Mouse (Mus musculus): ENCODE measurements at regions not wholly inside any gene's neighbourhood (a gene's known extent, or its start where the extent isn't known, plus 50 kb on each side); places are given as distances from the start of the nearest gene placed in this dataset.

DNA sequence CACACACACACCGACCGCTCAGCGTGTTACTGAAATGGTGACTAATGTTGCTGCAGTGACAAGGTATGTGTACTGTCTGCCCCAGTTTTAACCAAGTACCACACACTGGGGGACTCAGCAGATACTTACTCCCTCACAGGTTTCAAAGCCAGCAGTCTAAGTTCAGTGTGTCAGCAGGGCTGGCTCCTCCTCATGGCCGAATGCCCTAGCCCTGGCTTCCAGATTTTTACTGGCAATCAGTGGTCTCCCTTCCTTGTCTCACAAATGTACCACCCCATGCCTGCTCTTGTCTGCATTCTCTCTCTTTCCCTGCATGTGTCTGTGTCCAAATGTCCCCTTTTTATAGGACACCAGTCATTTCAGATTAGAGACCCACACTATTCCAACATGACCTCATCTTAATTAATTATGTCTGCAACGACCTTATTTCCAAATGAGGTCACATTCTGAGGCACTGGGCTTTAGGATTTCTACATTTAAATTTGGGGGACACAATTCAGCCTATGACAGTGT lies 114.7 kb downstream of the Uri1 start:
- DNase-seq (ENCODE audit: low spot score), result no peak

DNA sequence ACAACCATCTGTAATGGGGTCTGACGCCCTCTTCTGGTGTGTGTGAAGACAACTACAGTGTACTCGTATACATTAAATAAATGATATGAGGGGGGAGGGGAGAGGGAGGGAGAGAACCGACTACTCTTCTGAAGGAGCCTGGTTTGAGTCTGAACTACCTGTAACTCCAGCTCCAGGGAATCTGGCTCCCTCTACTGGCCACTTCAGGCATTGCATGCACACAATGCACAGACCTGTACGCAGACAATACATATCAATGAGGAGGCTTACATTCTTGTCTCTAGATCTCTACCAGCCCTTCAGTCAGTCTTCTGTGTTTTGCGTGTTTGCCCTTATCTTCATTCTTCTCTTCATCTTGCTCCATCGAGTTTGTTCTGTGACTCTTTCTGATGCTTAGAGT lies 120.4 kb upstream of the Zfp536 start:
- peak; percentile 74 for DNase-seq (ENCODE audit: low spot score)

DNA sequence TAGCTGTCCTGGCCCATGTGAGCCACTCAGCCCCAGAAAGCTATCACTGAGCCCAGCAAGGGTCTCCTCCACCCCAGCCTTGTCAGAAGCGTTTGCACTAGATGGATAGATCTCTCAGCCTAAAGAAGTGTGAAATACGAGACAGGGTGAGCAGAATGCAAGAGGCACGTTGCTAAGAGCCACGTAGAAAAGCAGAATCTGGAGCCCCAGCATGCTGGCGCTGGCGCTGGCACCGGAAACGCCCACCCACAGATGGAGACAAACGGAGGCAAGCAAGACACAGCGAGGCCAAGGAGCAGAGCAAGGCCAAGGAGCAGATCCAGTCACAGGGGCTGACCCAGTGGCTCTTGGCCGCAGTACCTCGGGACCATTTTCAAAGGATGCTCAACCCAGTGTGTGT lies 100.9 kb upstream of the Zfp536 start:
- DNase-seq (ENCODE audit: low spot score), result no peak

DNA sequence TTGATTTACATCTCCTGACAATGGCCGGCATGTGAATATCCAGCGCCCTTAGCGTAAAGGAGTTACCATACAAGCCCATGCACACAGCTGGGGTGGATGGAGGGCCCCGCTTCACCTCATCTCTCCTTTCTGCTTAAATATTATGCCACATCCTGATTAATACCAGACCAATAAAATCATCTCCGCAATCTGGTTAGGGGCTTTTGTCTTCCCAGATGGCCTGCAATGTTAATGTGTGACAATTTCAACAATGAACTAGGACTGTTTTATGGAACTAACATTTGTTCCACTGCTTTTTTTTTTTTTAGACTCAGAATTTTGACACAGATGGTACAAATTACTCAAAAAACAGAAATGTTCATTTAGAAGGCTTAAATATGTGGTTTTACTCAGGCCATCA lies 97.5 kb upstream of the Zfp536 start:
- DNase-seq (ENCODE audit: low spot score), result no peak

DNA sequence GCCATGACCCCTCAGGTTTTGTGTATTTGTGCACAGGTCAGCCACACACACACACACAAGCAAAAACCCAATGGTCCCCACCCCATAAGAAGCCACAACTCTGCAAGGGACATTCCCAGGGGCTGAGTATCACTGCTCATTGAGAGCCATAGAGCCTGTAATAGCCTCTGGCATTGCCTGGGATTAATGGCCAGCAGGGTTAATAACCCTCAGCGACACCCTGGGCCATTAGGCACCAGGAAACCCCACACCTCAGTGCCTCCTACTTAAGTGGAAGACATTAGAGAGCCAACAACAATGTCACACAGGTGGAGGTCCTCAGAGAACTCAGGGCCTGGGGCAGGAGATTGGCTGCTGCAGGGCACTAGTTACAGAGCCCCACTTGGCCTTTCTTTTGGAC lies 93.0 kb upstream of the Zfp536 start:
- no peak for DNase-seq (ENCODE audit: low spot score)

DNA sequence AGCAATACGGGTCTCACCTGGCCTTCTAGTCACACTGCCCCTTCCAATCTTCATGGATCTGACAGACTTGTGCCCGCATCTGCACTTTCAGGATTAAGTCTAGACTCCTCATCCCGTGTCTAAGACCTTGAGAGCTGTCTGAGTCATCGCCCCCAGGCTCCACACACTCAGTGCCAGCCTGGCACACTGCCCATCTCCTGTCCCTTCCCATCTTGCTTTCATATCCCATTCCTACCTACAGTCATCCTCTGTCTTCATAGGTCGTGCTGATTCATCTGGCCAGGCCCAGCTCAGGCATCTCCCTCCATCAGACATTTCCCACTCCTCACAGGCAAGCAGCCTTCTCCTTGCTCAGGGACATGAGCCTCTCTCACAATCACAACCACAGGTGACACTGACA lies 78.0 kb upstream of the Zfp536 start:
- no peak for DNase-seq (ENCODE audit: low spot score)

DNA sequence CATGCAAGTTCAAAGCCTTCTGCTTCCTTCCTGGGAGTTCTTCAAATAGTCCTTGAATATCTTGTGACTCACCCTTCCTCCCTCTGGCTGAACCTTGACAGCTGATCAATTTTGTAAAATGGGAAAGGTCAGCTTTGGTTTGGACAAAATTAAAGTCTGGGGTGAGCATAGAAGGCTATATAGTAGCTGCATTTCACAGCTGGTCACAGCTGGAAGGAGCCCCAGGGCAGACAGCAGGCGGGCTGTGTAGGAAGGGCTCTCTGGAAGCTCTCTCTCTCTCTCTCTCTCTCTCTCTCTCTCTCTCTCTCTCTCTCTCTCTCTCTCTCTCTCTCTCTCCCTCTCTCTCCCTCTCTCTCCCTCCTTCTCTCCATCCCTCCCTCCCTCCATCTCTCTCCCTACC lies 71.8 kb upstream of the Zfp536 start:
- no peak for DNase-seq (ENCODE audit: low spot score)

DNA sequence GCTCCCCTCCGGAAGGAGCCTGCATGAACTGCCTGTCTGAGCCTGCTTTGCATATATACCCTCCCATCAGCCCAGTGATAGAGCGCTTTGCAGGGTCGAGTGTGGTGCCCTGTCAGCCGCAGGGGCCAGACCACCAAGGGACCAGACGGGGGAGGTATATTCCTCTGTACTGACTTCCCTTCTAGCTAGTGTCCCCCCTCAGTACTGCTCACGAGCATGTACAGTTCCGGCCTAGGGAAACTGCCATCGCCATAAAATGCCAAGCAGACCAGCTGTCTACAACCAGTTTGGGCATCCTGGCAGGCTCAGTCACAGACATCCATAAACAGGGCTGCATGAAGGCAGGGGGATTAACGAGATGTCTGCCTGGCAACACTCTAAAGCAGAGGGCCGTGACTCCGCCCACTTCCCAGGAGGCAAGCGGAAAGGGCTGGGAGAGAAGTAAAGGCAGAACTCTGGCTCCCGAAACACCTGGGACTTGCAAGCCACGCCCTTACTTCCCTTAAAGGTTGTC lies 68.6 kb upstream of the Zfp536 start:
- DNase-seq (ENCODE audit: low spot score), result peak; percentile 46

DNA sequence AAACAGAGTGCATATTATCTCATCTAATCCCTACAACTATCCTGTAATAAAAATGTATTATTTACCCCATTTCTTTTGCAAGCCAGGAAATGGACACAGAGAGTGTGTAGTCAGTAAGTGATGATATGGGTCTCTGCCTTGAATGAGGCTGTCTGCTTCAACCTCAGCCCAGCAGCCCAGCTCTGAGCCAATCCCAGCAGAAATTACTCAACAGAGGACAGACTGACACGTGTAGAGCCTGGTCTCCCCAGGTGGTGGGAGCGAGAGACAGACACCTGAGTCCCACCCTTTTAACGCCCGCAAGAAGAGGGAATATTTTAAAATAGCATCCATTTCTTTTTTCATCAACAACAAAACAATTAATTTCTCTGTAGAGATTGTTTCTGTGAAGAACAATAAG lies 68.1 kb upstream of the Zfp536 start:
- DNase-seq (ENCODE audit: low spot score), result no peak

DNA sequence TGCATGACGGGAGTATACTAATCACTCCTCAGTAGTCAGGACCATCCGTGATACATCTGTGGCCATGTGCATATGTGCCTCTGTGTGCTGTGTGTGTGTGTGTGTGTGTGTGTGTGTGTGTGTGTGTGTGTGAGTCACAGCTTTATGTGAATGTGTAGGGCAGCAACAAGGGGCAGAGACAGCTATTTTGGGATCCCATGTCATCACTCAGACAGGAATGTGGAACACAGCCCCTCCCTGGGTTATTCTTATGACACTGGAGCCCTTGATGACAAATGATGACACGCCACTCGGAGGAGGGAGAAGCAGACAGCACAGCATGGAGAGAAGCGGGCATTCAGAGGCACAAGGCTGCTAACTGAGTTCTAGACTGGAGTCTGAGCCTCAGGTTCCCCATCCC lies 64.4 kb upstream of the Zfp536 start:
- DNase-seq (ENCODE audit: low spot score), result no peak

DNA sequence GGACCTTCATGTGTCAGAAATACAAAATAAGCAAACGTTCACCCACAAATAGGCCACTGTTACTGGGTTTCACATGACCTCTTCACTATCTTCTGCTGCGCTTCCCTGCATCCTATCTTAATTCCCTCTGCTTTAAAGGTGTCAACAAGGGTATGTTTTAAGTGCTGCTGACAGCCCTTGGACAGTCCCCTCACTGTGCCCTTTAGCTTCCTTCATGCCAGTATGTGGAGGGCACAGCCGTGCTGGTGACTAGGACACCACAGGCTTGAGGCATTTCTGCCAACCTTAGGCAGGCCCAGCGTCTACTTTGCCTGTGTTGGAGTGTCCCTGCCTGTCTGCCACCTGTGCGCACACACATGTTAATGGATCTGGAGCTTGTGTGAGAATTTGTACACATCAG lies 63.9 kb upstream of the Zfp536 start:
- DNase-seq (ENCODE audit: low spot score), result no peak

DNA sequence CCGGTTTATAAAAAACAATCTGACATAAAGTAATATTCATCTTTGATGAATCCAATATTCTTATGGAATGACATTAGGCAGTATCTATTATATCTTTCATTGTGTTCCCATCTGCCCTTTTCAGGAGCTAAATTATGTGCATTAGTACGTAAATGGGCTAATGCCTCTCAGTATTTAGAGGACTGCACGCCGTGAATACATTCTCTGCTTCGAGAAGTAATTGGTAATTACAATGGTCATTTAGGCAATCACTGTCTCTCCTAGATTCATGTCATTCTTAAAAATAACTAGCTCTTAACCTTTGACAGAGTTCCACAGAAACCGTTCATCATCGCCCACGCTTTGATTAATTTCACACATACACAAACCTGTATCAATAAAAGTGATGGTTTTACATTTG lies 60.0 kb upstream of the Zfp536 start:
- DNase-seq (ENCODE audit: low spot score), result no peak

DNA sequence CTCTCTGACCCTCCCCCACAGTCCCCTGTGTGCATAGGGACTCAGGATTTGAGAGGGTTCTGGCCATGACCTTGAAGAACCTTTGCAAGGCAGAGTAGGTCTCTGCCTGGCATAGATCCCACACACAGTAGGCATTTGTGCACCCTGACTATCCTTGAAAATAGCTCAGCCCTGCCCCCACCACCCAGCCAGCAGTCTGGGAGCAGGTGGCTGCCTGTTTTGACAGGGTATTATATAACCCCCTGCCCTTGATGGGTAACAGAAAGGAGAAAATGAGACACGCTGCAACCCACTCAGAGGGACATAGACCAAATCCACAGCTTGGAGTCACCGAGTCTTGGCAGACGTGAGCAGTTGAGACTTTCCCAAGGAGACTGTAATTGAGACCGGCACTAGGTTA lies 58.9 kb upstream of the Zfp536 start:
- DNase-seq (ENCODE audit: low spot score), result no peak

DNA sequence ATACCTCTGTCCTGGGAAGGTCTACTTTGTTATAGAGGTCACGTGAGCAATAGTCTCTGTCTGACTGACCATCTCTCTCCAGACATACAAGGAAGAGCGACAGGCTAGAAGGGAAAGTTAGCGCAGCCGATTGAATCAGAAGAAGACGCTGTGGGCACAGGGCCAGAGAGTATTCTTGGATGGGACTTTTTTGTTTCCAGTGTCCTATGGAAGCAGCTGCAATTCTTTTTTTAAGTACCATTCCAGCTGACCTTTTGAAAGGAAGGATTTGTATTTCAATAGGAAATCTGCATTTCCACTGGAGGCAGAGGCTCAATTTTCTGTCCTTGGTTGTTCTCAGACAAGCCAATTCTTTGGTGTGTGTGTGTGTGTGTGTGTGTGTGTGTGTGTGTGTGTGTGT lies 52.3 kb upstream of the Zfp536 start:
- DNase-seq (ENCODE audit: low spot score), result no peak

Measured in testis, postnatal 14 days (tissue).